Mouse (Mus musculus) stomach, embryonic 14.5 days (tissue): Measurements from ENCODE around the gene Cmbl. TPM values are rescaled to one million over a fixed set of nuclear protein-coding genes. Genes with fewer than 3 reads are reported as not detected.
A peak's percentile ranks its signal among the peaks of the same experiment; 100 is the strongest.

Experiments used
- ATAC-seq: fragments of 200-750 bp; cut with Nextera tagmentation; 2 replicates; pipeline ENCODE4 v1.8.0; 2017; ENCODE audit warnings: low read depth, moderate TSS enrichment; ENCODE audit not compliant: insufficient number of reproducible peaks, insufficient read depth, low FRiP score
- H3K27ac ChIP-seq: fragments of 300-500 bp; sonication (generic); 2 replicates; pipeline ENCODE4 v1.5.1; 2014; ENCODE audit warnings: mild to moderate bottlenecking, low read length, moderate library complexity, mixed read lengths
- H3K27me3 ChIP-seq: fragments of 300-500 bp; sonication (generic); 2 replicates; pipeline ENCODE4 v1.6.1; 2014; ENCODE audit warnings: low read length, control low read depth, mixed read lengths; ENCODE audit not compliant: control insufficient read depth, insufficient read depth
- H3K36me3 ChIP-seq: fragments of 300-500 bp; sonication (generic); 2 replicates; pipeline ENCODE4 v1.6.1; 2014; ENCODE audit warnings: mild to moderate bottlenecking, control low read depth, low read length, moderate library complexity, mixed read lengths; ENCODE audit not compliant: control insufficient read depth, insufficient read depth
- H3K4me1 ChIP-seq: fragments of 300-500 bp; sonication (generic); 2 replicates; pipeline ENCODE4 v1.6.1; 2014; ENCODE audit warnings: low read length, control low read depth, mixed read lengths; ENCODE audit not compliant: control insufficient read depth, insufficient read depth
- H3K4me2 ChIP-seq: fragments of 300-500 bp; sonication (generic); replicated peaks from 2 replicates; pipeline ENCODE4 v1.6.1; 2014; ENCODE audit warnings: low read depth, low read length, control low read depth
- H3K4me3 ChIP-seq: fragments of 300-500 bp; sonication (generic); 2 replicates; pipeline ENCODE4 v1.5.1; 2014; ENCODE audit warnings: low read depth, low read length, control low read depth
- H3K9ac ChIP-seq: fragments of 300-500 bp; sonication (generic); replicated peaks from 2 replicates; pipeline ENCODE4 v1.6.1; 2014; ENCODE audit warnings: low read depth, mild to moderate bottlenecking, control low read depth, low read length, moderate library complexity, mixed read lengths
- H3K9me3 ChIP-seq: fragments of 300-500 bp; sonication (generic); 2 replicates; pipeline ENCODE4 v1.6.1; 2016; ENCODE audit warnings: low read depth, low read length, control low read depth; ENCODE audit not compliant: control insufficient read depth
- WGBS: fragments of 180-500 bp; shearing (Covaris S2); extraction: QIAGEN DNeasy Blood & Tissue Kit; methylation state at CpG from one replicate; pipeline ENCODE4 v1.1.7; 2014; 5-methylcytosine and 5-hydroxymethylcytosine counted together
- polyA plus RNA-seq: library from polyadenylated mRNA; unstranded; fragments of >200 nt; fragmentation: Nextera tagmentation; extraction: Ambion mirVana; gene quantifications from 2 replicates; pipeline ENCODE4 v1.2.1, GENCODE M21; 2014

Cmbl gene
- polyA plus RNA-seq, 1 experiment from 2014 or later = 7.2 TPM

GRCm38 (mm10) chr15:31592531-31592930, 27.3 kb downstream of the Cmbl start:
- H3K4me3 ChIP-seq = no peak overlapping the region
- peaks cover 77% of the 10 kb centered on the region for H3K36me3 ChIP-seq
- no peak overlapping the region for H3K27ac ChIP-seq
- H3K27me3 ChIP-seq = no peaks in the 10 kb centered on the region
- no peak overlapping the region for H3K9ac ChIP-seq
- H3K4me1 ChIP-seq = 0 out of 2 replicates have a peak, but pooled peaks cover 5% of the 10 kb centered on the region
- WGBS = 76% methylated on average over 8 of the region's 8 CpGs
- no peaks in the 10 kb centered on the region for H3K9me3 ChIP-seq
- H3K4me2 ChIP-seq = no peak overlapping the region
- no peak for ATAC-seq

GRCm38 (mm10) chr15:31594260-31594659, 29.1 kb downstream of the Cmbl start:
- H3K4me3 ChIP-seq = no peak overlapping the region
- no peak overlapping the region for H3K9ac ChIP-seq
- 87% methylated on average over 14 of the region's 14 CpGs for WGBS
- H3K27ac ChIP-seq = no peak overlapping the region
- no peaks in the 10 kb centered on the region for H3K9me3 ChIP-seq
- 0 out of 2 replicates have a peak, but pooled peaks cover 5% of the 10 kb centered on the region for H3K4me1 ChIP-seq
- no peak for ATAC-seq
- no peak overlapping the region for H3K4me2 ChIP-seq
- H3K27me3 ChIP-seq = no peaks in the 10 kb centered on the region
- peaks cover 78% of the 10 kb centered on the region for H3K36me3 ChIP-seq

GRCm38 (mm10) chr15:31595651-31596050, 30.5 kb downstream of the Cmbl start:
- WGBS = 37% methylated on average over 7 of the region's 7 CpGs
- H3K4me3 ChIP-seq = no peak overlapping the region
- H3K27ac ChIP-seq = no peak overlapping the region
- peak; percentile 72 for ATAC-seq
- H3K4me1 ChIP-seq = peaks cover 14% of the 10 kb centered on the region
- no peaks in the 10 kb centered on the region for H3K9me3 ChIP-seq
- H3K4me2 ChIP-seq = no peak overlapping the region
- peaks cover 66% of the 10 kb centered on the region for H3K36me3 ChIP-seq
- H3K9ac ChIP-seq = no peak overlapping the region
- H3K27me3 ChIP-seq = no peaks in the 10 kb centered on the region

- peak overlapping the region; percentile 98 for H3K4me2 ChIP-seq
- 61% methylated on average over 4 of the region's 4 CpGs for WGBS
- H3K27me3 ChIP-seq = no peaks in the 10 kb centered on the region
- no peak overlapping the region for H3K9ac ChIP-seq
- no peak overlapping the region for H3K27ac ChIP-seq
- no peak for ATAC-seq
- H3K9me3 ChIP-seq = no peaks in the 10 kb centered on the region
- H3K4me1 ChIP-seq = peaks cover 22% of the 10 kb centered on the region
- peak overlapping the region; percentile 97; the same call in 1 of the 2 replicates for H3K4me3 ChIP-seq
- H3K36me3 ChIP-seq = peaks cover 24% of the 10 kb centered on the region
Observed at GRCm38 (mm10) chr15:31599834-31600233, 34.6 kb downstream of the Cmbl start.

- Histone ChIP-seq H3K9me3 (no peaks in the 10 kb centered on the region), H3K4me3 (peak overlapping the region; percentile 97), H3K27me3 (no peaks in the 10 kb centered on the region), H3K27ac (peak overlapping the region; percentile 64; the same call in 1 of the 2 replicates), H3K36me3 (peaks cover 12% of the 10 kb centered on the region; the same call in 1 of the 2 replicates), H3K4me1 (peaks cover 21% of the 10 kb centered on the region), H3K4me2 (peak overlapping the region; percentile 98), H3K9ac (peak overlapping the region; percentile 93)
- ATAC-seq = peak; percentile 75
- under 1% methylated on average over 33 of the region's 33 CpGs for WGBS
Observed at GRCm38 (mm10) chr15:31601279-31601645, 36.1 kb downstream of the Cmbl start.

GRCm38 (mm10) chr15:31601646-31602374, 36.6 kb downstream of the Cmbl start, which contains the start of the genes Cct5 and Fam173b:
Gene Cct5, minus strand, starts transcription at chr15:31601804.
Gene Fam173b, plus strand, starts transcription at chr15:31601852.
- under 1% methylated on average over 63 of the region's 63 CpGs for WGBS
- ATAC-seq = peak; percentile 90

GRCm38 (mm10) chr15:31602426-31602825, 37.2 kb downstream of the Cmbl start:
- peak overlapping the region; percentile 86 for H3K9ac ChIP-seq
- H3K27me3 ChIP-seq = no peaks in the 10 kb centered on the region
- peak overlapping the region; percentile 67 for H3K4me2 ChIP-seq
- peak overlapping the region; percentile 97 for H3K4me3 ChIP-seq
- H3K27ac ChIP-seq = peak overlapping the region; percentile 89
- no peaks in the 10 kb centered on the region for H3K9me3 ChIP-seq
- peaks cover 2% of the 10 kb centered on the region; the same call in 1 of the 2 replicates for H3K36me3 ChIP-seq
- WGBS = 3% methylated on average over 15 of the region's 15 CpGs
- H3K4me1 ChIP-seq = peaks cover 17% of the 10 kb centered on the region
- peak; percentile 66 for ATAC-seq

More at GRCm38 (mm10) chr15:31601646-31602374, 36.6 kb downstream of the Cmbl start, which contains the start of the genes Cct5 and Fam173b:
- Histone ChIP-seq H3K4me1 (peaks cover 17% of the 10 kb centered on the region), H3K27ac (peak within 1 kb of the TSS; percentile 89), H3K27me3 (no peaks in the 10 kb centered on the region), H3K4me3 (peak within 1 kb of the TSS; percentile 97), H3K36me3 (peaks cover 8% of the 10 kb centered on the region; the same call in 1 of the 2 replicates), H3K4me2 (peak within 1 kb of the TSS; percentile 98), H3K9ac (peak within 1 kb of the TSS; percentile 93), H3K9me3 (no peaks in the 10 kb centered on the region)

GRCm38 (mm10) chr15:31603113-31603512, 37.9 kb downstream of the Cmbl start:
- 86% methylated on average over 13 of the region's 13 CpGs for WGBS
- Histone ChIP-seq H3K9me3 (no peaks in the 10 kb centered on the region), H3K9ac (no peak overlapping the region), H3K27me3 (no peaks in the 10 kb centered on the region), H3K4me3 (peak overlapping the region; percentile 97), H3K4me2 (peak overlapping the region; percentile 67), H3K27ac (no peak overlapping the region), H3K36me3 (no peaks in the 10 kb centered on the region), H3K4me1 (peaks cover 17% of the 10 kb centered on the region)
- ATAC-seq = no peak
